Mouse (Mus musculus) layer of hippocampus, adult 8-10 months (tissue): Measurements from ENCODE around the gene Crygn. TPM values are rescaled to one million over a fixed set of nuclear protein-coding genes. Genes with fewer than 3 reads are reported as not detected.
A peak's percentile ranks its signal among the peaks of the same experiment; 100 is the strongest.

Source experiments
- DNase-seq, 2 experiments: peaks; one replicate each; pipeline ENCODE4 v3.0.0; 2022; ENCODE audit warnings: low spot score in 2 of 2
- total RNA-seq, 4 experiments: library from RNA; stranded (reverse); gene quantifications; 2 replicates each; pipeline ENCODE4 v1.2.4; 2022

Crygn gene
- total RNA-seq, 4 experiments from 2014 or later, result 0.52 to 2.1 (median 1.3) TPM; not detected in 1

GRCm38 (mm10) chr5:24713199-24713598 lies 44.6 kb downstream of the Crygn start:
- peak; percentile 20 to 31 for DNase-seq

GRCm38 (mm10) chr5:24711615-24712014 lies 46.2 kb downstream of the Crygn start:
- DNase-seq, result no peak

GRCm38 (mm10) chr5:24709962-24710361 lies 47.8 kb downstream of the Crygn start:
- DNase-seq, result no peak

GRCm38 (mm10) chr5:24704615-24705014 lies 53.2 kb downstream of the Crygn start:
- DNase-seq, result no peak

- DNase-seq, result no peak
Measured at GRCm38 (mm10) chr5:24701271-24701670, 56.5 kb downstream of the Crygn start.

Other genes starting within 250 kb of the Crygn start
- gene Gbx1, start 230.8 kb downstream of the Crygn start, total RNA-seq, result not detected
- 1 to 10 TPM in 2 of 4 experiments, under 1 TPM in 2; 0.19 to 5.8 (median 3.0) TPM for gene Asb10, start 217.0 kb downstream of the Crygn start, total RNA-seq
- gene 4931409K22Rik, start 201.2 kb downstream of the Crygn start, total RNA-seq, result under 1 TPM in 1 of 4 experiments, not detected in 3; 0.36 TPM
- 10 to 100 TPM; 75.3 to 86.0 (median 78.3) TPM for gene Abcf2, start 180.5 kb downstream of the Crygn start, total RNA-seq
- gene Chpf2, start 171.3 kb downstream of the Crygn start, total RNA-seq, result 10 to 100 TPM; 68.4 to 78.7 (median 75.5) TPM
- 10 to 100 TPM; 85.5 to 92.0 (median 89.1) TPM for gene Smarcd3, start 133.6 kb downstream of the Crygn start, total RNA-seq
- gene Nub1, start 72.5 kb downstream of the Crygn start, total RNA-seq, result 10 to 100 TPM; 68.8 to 75.2 (median 73.1) TPM
- gene Wdr86, start 27.3 kb downstream of the Crygn start, total RNA-seq, result 1 to 10 TPM in 2 of 4 experiments, under 1 TPM in 2; 0.37 to 1.2 (median 1.00) TPM
- 100 to 1,000 TPM in 3 of 4 experiments, 10 to 100 TPM in 1; 96.3 to 112 (median 106) TPM for gene Rheb, start 84.6 kb upstream of the Crygn start, total RNA-seq